Mouse (Mus musculus) Patski (cell line): ENCODE data around the gene Gm20521. TPM values are rescaled to one million over a fixed set of nuclear protein-coding genes. Genes with fewer than 3 reads are reported as not detected.

ENCODE experiments used
- ATAC-seq: fragments of 100-300 bp; one replicate; pipeline ENCODE4 v1.8.0; 2021
- CTCF ChIA-PET: fragments of 350-600 bp; sonication (Branson Sonifier 250); formaldehyde crosslinking; loops from one replicate; lab custom pipeline; 2022; ENCODE audit warnings: inconsistent platforms; lab: Charles Lee
- POLR2A ChIA-PET: fragments of 350-600 bp; sonication (Branson Sonifier 250); formaldehyde crosslinking; loops from one replicate; lab custom pipeline; 2022; ENCODE audit warnings: antibody characterized with exemption, inconsistent platforms; lab: Charles Lee
- DNase-seq: peaks from one replicate; pipeline ENCODE4 v3.0.0-alpha.2; 2011; ENCODE audit warnings: low read depth, low spot score
- H3K27me3 ChIP-seq: fragments of 371-371 bp; one replicate; pipeline ENCODE4 v1.5.1; 2021
- CTCF ChIP-seq: fragments of 100-300 bp; IDR thresholded peaks from one replicate; pipeline ENCODE4 v1.5.1; 2021
- in situ Hi-C: fragments of 300-500 bp; cut with MboI; formaldehyde crosslinking; loops from 3 replicates; pipeline ENCODE4 v1.11.1; 2018; ENCODE audit warnings: low pct_unique_long_range_greater_than_20kb, mixed read lengths
- polyA plus RNA-seq: library from polyadenylated mRNA; unstranded; gene quantifications from one replicate; pipeline ENCODE4 v1.2.3, GENCODE M21; 2021

Gm20521 gene
- polyA plus RNA-seq, 1 experiment from 2014 or later: 1.2 TPM

DNA sequence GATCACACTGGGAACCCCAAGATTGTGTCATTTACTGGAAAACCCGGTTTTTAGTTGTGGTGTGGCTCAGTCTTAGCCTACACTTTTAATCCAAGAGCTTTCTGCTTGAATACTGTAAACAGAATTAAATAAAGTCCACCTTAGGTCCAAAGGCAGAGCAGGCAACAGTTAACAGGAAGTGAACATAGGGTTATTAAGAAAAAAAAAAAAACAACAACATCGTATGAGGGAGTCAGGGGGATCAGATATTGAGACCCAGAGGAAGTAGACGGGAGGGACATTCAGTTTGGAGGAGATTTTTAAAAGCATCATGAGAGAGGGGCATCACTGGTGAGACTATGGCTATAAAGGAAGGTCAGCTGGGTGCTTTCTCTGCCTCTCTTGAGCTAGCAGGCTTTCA, 17.0 kb upstream of the Gm20521 start:
- POLR2A ChIA-PET: no interaction called here
- CTCF ChIA-PET: interaction anchor here (1.1 to 1.3 kb wide), 2 partner anchors 13 to 149 kb away, joined by 3 read pairs; partner anchors contain the start of gene Ngdn
- TF ChIP-seq CTCF: no peak
- in situ Hi-C loops: no loop called here
- DNase-seq: no peak
- no peak for ATAC-seq
- H3K27me3 ChIP-seq: no peaks in the 10 kb centered on the region

- no peak for ATAC-seq
- ChIA-PET POLR2A (no interaction called here), CTCF (interaction anchor here (1.1 to 1.3 kb wide), 2 partner anchors 13 to 148 kb away, joined by 3 read pairs; partner anchors contain the start of gene Ngdn)
- TF ChIP-seq CTCF: peak; percentile 62
- H3K27me3 ChIP-seq: no peaks in the 10 kb centered on the region
- in situ Hi-C loops: no loop called here
- DNase-seq: no peak
Observed at GRCm38 (mm10) chr14:54866936-54867335, 16.3 kb upstream of the Gm20521 start.

- DNase-seq (no peak), ATAC-seq (no peak)
- no peaks in the 10 kb centered on the region for H3K27me3 ChIP-seq
- ChIA-PET POLR2A (no interaction called here), CTCF (no interaction called here)
- in situ Hi-C loops: no loop called here
- TF ChIP-seq CTCF: no peak
Observed at GRCm38 (mm10) chr14:54868026-54868425, 15.2 kb upstream of the Gm20521 start.

GRCm38 (mm10) chr14:54870861-54871260, 12.4 kb upstream of the Gm20521 start, which contains the start of gene Homez:
Homez (minus strand) TSS chr14:54870961.
- in situ Hi-C loops: no loop called here
- TF ChIP-seq CTCF: no peak
- no peak for DNase-seq
- ChIA-PET POLR2A (no interaction called here), CTCF (no interaction called here)
- no peaks in the 10 kb centered on the region for H3K27me3 ChIP-seq
- no peak for ATAC-seq

GRCm38 (mm10) chr14:54874165-54874564, 9.1 kb upstream of the Gm20521 start:
- in situ Hi-C loops: no loop called here
- POLR2A ChIA-PET: interaction anchor here (1.4 kb wide), 1 partner anchor 11 kb away, joined by 3 read pairs; no protein-coding TSS in a partner anchor
- DNase-seq: no peak
- TF ChIP-seq CTCF: no peak
- CTCF ChIA-PET: no interaction called here
- ATAC-seq: no peak
- H3K27me3 ChIP-seq: no peaks in the 10 kb centered on the region

- ATAC-seq (peak; percentile 37), DNase-seq (no peak)
- CTCF ChIA-PET: no interaction called here
- TF ChIP-seq CTCF: no peak
- H3K27me3 ChIP-seq: no peaks in the 10 kb centered on the region
- in situ Hi-C loops: loop anchor here (25.0 kb wide), 1 partner anchor 711 kb away; the partner anchor contains the start of genes Emc9, Fitm1, Psme1 and Psme2
- POLR2A ChIA-PET: interaction anchor here (0.8 to 1.3 kb wide), 3 partner anchors 13 to 130 kb away, joined by 3 to 5 read pairs (median 4); no protein-coding TSS in a partner anchor
Observed at GRCm38 (mm10) chr14:54875844-54876538, 7.2 kb upstream of the Gm20521 start.

DNA sequence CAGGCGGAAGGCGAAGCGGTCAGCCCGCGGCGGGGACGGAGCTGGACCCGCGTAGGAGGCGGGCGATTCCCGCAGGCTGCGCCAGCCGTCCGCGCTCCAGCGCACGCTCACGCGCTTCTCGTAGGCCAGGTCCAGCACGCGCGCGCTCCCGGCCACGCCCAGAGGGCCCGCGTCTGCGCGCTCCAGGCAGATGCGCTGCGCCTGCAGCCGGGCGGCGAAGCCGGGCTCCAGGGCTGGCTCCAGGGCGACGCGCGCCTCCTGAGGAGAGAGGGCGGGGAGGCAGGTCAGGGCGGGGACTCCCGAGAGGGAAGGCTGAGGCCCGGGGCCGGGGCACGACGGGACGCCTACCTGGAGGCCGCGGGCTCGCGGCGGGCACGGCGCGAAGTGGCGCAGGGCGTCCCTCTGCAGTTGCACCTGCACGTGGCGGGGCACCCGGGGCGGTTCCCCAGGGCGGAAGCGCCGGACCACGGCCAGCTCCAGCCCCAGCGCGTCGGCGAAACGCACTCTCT, 6.6 kb upstream of the Gm20521 start:
- CTCF ChIA-PET: no interaction called here
- ATAC-seq (peak; percentile 89), DNase-seq (no peak)
- in situ Hi-C loops: loop anchor here (25.0 kb wide), 1 partner anchor 711 kb away; the partner anchor contains the start of genes Emc9, Fitm1, Psme1 and Psme2
- TF ChIP-seq CTCF: no peak
- no peaks in the 10 kb centered on the region for H3K27me3 ChIP-seq
- POLR2A ChIA-PET: interaction anchor here (0.8 to 1.3 kb wide), 3 partner anchors 13 to 129 kb away, joined by 3 to 5 read pairs (median 4); no protein-coding TSS in a partner anchor

DNA sequence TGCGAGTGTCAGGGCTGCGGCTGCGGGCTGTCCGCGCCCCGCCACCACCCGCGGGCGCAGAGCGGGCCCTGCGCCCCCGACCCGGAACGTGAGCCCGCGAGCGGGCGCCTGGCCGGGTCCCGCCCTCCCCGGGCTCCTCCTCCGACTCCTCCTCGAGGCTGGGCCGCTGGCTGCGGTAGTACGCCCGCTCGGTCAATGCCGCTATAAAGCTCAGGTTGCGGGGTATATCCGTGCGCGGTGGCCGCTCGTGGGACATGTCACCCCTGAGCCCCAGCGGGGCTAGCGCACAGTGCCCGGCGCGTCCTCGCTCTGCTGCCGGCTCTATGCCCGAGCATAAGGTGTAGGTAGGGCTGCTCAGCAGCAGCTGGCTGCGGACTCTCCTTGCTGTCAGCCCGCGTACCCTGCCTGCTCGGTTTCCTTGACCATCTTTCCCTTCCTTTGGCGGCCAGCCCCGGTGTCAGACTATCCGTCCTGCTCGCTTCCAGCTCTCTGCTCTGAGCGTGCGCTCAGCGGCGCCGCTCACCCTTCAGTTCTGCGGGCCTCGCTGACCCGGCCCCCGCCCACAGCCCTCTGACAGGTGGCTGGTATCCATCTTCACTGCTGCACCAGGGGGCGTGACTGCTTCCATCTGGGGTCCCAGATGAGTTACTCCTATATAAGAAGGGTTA, 6.1 kb upstream of the Gm20521 start, which contains the start of gene Ppp1r3e:
Gene Ppp1r3e (minus strand): TSS at position 503 of the 668 bp plus-strand sequence.
- TF ChIP-seq CTCF: no peak
- no peaks in the 10 kb centered on the region for H3K27me3 ChIP-seq
- CTCF ChIA-PET: no interaction called here
- POLR2A ChIA-PET: interaction anchor here (0.8 to 1.3 kb wide), 2 partner anchors 14 to 18 kb away, joined by 3 to 4 read pairs; no protein-coding TSS in a partner anchor
- ATAC-seq: peak; percentile 83
- no peak for DNase-seq
- in situ Hi-C loops: loop anchor here (25.0 kb wide), 1 partner anchor 710 kb away; the partner anchor contains the start of genes Emc9, Fitm1, Psme1 and Psme2

DNA sequence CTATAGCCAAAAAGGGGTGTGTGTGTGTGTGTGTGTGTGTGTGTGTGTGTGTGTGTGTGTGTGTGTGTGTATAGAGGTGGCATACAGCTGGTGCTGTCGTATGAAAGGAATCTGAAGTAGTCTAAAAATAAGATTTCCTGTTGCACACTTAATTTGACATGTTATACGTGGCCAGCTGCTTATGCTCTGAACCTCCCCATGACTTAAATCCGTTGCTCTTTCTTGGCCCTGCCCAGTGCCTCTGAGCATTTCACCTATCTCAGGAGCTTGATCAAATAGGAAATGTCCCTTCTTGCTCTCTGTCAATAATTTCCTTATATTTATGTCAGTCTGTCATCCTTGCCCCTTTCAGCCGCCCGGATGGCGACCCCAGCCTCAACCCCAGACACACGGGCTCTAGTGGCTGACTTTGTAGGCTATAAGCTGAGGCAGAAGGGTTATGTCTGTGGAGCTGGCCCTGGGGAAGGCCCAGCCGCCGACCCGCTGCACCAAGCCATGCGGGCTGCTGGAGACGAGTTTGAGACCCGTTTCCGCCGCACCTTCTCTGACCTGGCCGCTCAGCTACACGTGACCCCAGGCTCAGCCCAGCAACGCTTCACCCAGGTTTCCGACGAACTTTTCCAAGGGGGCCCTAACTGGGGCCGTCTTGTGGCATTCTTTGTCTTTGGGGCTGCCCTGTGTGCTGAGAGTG, 926 bp downstream of the Gm20521 start:
- TF ChIP-seq CTCF: no peak
- POLR2A ChIA-PET: interaction anchor here (0.7 kb wide), 1 partner anchor 9 kb away, joined by 3 read pairs; no protein-coding TSS in a partner anchor
- CTCF ChIA-PET: interaction anchor here (1.4 to 2.6 kb wide), 2 partner anchors 12 to 131 kb away, joined by 3 to 6 read pairs; partner anchors contain the start of gene Ngdn
- H3K27me3 ChIP-seq: no peaks in the 10 kb centered on the region
- in situ Hi-C loops: loop anchor here (25.0 kb wide), 1 partner anchor 703 kb away; the partner anchor contains the start of genes Emc9, Fitm1, Psme1 and Psme2
- ATAC-seq (no peak), DNase-seq (no peak)
